Mouse (Mus musculus) hindbrain, embryonic 16.5 days (tissue): Measurements from ENCODE around the gene Zfpm1. TPM values are rescaled to one million over a fixed set of nuclear protein-coding genes. Genes with fewer than 3 reads are reported as not detected.

ENCODE experiments used
- ATAC-seq: fragments of 200-750 bp; cut with Nextera tagmentation; 2 replicates; pipeline ENCODE4 v1.8.0; 2017; ENCODE audit warnings: moderate TSS enrichment, moderate library complexity
- H3K27ac ChIP-seq: fragments of 300-500 bp; sonication (generic); 2 replicates; pipeline ENCODE4 v1.5.1; 2014; ENCODE audit warnings: low read depth, mild to moderate bottlenecking, control low read depth, low read length, moderate library complexity
- H3K27me3 ChIP-seq: fragments of 300-500 bp; sonication (generic); replicated peaks from 2 replicates; pipeline ENCODE4 v1.6.1; 2014; ENCODE audit warnings: low read length; ENCODE audit not compliant: control insufficient read depth, insufficient read depth
- H3K36me3 ChIP-seq: fragments of 300-500 bp; sonication (generic); 2 replicates; pipeline ENCODE4 v1.6.1; 2014; ENCODE audit warnings: mild to moderate bottlenecking, low read length, moderate library complexity, mixed read lengths; ENCODE audit not compliant: control insufficient read depth, insufficient read depth
- H3K4me1 ChIP-seq: fragments of 300-500 bp; sonication (generic); 2 replicates; pipeline ENCODE4 v1.6.1; 2014; ENCODE audit warnings: low read depth, low read length; ENCODE audit not compliant: control insufficient read depth, insufficient read depth
- H3K4me2 ChIP-seq: fragments of 300-500 bp; sonication (generic); 2 replicates; pipeline ENCODE4 v1.6.1; 2014; ENCODE audit warnings: mild to moderate bottlenecking, low read length, control low read depth, moderate library complexity
- H3K4me3 ChIP-seq: fragments of 300-500 bp; sonication (generic); 2 replicates; pipeline ENCODE4 v1.5.1; 2014; ENCODE audit warnings: mild to moderate bottlenecking, low read length, control low read depth, moderate library complexity
- H3K9ac ChIP-seq: fragments of 300-500 bp; sonication (generic); 2 replicates; pipeline ENCODE4 v1.6.1; 2014; ENCODE audit warnings: low read depth, mild to moderate bottlenecking, control low read depth, low read length, moderate library complexity
- H3K9me3 ChIP-seq: fragments of 300-500 bp; sonication (generic); 2 replicates; pipeline ENCODE4 v1.6.1; 2014; ENCODE audit warnings: mild to moderate bottlenecking, low read length, moderate library complexity; ENCODE audit not compliant: control insufficient read depth
- WGBS: fragments of 180-500 bp; shearing (Covaris S2); extraction: QIAGEN DNeasy Blood & Tissue Kit; methylation state at CpG from one replicate; pipeline ENCODE4 v1.1.7; 2014; 5-methylcytosine and 5-hydroxymethylcytosine counted together
- polyA plus RNA-seq: library from polyadenylated mRNA; unstranded; fragments of >200 nt; fragmentation: Nextera tagmentation; extraction: Ambion mirVana; gene quantifications from 2 replicates; pipeline ENCODE4 v1.2.1, GENCODE M21; 2015

Zfpm1 gene
- polyA plus RNA-seq, 1 experiment from 2014 or later = 0.75 TPM

- Histone ChIP-seq H3K9ac (no peak overlapping the region), H3K9me3 (no peaks in the 10 kb centered on the region), H3K4me3 (no peak overlapping the region), H3K4me2 (no peak overlapping the region), H3K36me3 (no peaks in the 10 kb centered on the region), H3K27ac (no peak overlapping the region), H3K4me1 (no peaks in the 10 kb centered on the region; the same call in 1 of the 2 replicates), H3K27me3 (no peaks in the 10 kb centered on the region)
- WGBS = 78% methylated on average over 8 of the region's 8 CpGs
- ATAC-seq = no peak
Measured at GRCm38 (mm10) chr8:122354157-122354556, 72.2 kb downstream of the Zfpm1 start.

DNA sequence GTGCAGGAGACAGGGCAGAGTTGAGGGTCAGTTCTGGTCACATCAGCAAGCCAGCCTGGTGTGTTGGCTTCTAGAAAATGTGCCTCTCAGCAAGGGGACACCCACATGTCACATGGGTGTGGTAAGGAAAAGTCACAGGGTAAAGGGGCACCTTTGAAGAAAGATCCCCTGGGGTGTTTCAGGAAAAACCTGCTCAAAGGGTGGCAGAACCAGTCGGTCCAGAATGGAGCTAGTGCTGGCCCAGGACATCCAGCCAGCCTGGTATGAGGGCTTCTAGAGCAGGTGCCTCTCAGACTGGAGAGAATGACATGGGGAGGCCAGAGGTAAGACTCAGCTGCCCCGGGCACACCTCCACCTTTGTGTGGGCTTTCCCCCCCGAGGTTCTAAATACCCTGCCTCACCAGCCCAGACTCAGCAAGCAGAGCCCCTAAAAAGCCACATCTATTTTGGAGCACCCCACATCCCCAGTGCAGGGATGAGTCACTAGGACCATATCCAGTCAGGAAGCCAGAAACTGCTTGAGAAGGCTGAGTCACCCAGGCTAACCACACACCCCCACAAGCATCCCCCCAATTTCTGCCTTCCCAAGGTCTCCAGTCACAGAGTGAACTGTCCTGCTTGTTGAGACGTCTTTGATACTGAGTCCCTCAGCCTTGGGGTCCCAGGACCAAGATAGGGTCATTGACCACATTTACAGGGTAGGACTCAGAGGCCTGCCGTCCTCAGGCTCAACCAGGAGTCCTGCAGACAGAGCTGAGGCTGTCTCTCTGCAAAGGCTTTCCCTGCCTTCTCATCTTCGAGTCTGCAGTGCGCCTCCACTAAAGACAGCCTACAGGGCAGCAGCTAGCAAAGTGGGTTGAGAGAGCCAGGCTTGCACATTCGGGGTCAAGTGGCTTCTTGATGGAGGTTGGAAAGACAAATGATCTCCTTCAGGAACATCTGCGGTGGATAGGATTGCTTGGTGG is 74.0 kb downstream of the Zfpm1 start:
- no peaks in the 10 kb centered on the region for H3K9me3 ChIP-seq
- H3K4me2 ChIP-seq = no peak overlapping the region
- H3K27ac ChIP-seq = no peak overlapping the region
- no peak overlapping the region for H3K4me3 ChIP-seq
- WGBS = 80% methylated on average over 9 of the region's 9 CpGs
- no peak for ATAC-seq
- no peaks in the 10 kb centered on the region for H3K36me3 ChIP-seq
- H3K27me3 ChIP-seq = no peaks in the 10 kb centered on the region
- no peak overlapping the region for H3K9ac ChIP-seq
- no peaks in the 10 kb centered on the region for H3K4me1 ChIP-seq

- Histone ChIP-seq H3K4me3 (no peak overlapping the region), H3K4me2 (no peak overlapping the region), H3K27me3 (no peaks in the 10 kb centered on the region), H3K27ac (no peak overlapping the region), H3K9ac (no peak overlapping the region), H3K36me3 (no peaks in the 10 kb centered on the region), H3K9me3 (no peaks in the 10 kb centered on the region), H3K4me1 (no peaks in the 10 kb centered on the region)
- ATAC-seq = no peak
- WGBS = 53% methylated on average over 11 of the region's 11 CpGs
Measured at GRCm38 (mm10) chr8:122357202-122357601, 75.3 kb downstream of the Zfpm1 start.

GRCm38 (mm10) chr8:122357641-122358040 is 75.7 kb downstream of the Zfpm1 start:
- Histone ChIP-seq H3K4me3 (no peak overlapping the region), H3K36me3 (no peaks in the 10 kb centered on the region), H3K4me1 (no peaks in the 10 kb centered on the region), H3K27me3 (peaks cover 3% of the 10 kb centered on the region), H3K9ac (no peak overlapping the region), H3K9me3 (no peaks in the 10 kb centered on the region), H3K27ac (no peak overlapping the region), H3K4me2 (no peak overlapping the region)
- WGBS = 63% methylated on average over 5 of the region's 5 CpGs
- ATAC-seq = no peak

DNA sequence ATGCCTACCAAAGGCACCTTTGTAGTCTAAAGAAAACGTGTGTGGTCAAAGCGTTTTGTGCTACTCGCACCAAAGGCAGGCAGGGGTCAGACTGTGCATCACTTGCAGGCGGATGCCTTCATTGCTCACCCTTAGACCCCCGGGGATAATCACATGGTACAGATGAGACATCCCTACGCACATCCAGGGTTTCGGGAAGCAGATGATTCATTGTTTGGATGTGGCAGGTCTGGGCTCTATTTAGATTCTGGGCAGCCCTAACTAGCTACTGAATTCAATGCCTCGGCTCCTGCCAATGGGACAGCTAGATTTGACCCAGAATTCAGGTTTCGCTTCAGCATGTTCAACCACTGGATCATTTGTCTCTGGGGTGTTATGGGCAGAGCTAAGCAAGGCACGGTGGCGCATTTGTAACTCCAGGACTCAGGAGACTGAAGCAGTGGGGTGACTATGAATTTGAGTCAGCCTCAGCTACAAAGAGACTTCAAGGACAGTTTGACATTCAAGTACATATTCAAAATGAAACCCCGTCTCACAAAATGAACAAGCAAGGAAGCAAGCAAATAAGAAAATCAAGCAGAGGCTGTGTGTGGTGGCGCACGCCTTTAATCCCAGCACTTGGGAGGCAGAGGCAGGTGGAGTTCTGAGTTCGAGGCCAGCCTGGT is 77.3 kb downstream of the Zfpm1 start:
- H3K4me1 ChIP-seq = no peaks in the 10 kb centered on the region
- H3K9me3 ChIP-seq = no peaks in the 10 kb centered on the region
- no peak overlapping the region for H3K4me2 ChIP-seq
- H3K27ac ChIP-seq = no peak overlapping the region
- peaks cover 3% of the 10 kb centered on the region for H3K27me3 ChIP-seq
- no peak overlapping the region for H3K9ac ChIP-seq
- no peak overlapping the region for H3K4me3 ChIP-seq
- 72% methylated on average over 15 of the region's 15 CpGs for WGBS
- H3K36me3 ChIP-seq = no peaks in the 10 kb centered on the region
- ATAC-seq = no peak

- Histone ChIP-seq H3K27ac (no peak within 1 kb of the TSS), H3K27me3 (peaks cover 3% of the 10 kb centered on the region), H3K4me3 (no peak within 1 kb of the TSS), H3K4me2 (no peak within 1 kb of the TSS), H3K9ac (no peak within 1 kb of the TSS), H3K4me1 (no peaks in the 10 kb centered on the region), H3K9me3 (no peaks in the 10 kb centered on the region), H3K36me3 (no peaks in the 10 kb centered on the region)
- ATAC-seq = no peak
- WGBS = 77% methylated on average over 7 of the region's 7 CpGs
Measured at GRCm38 (mm10) chr8:122360696-122361416, 78.9 kb downstream of the Zfpm1 start, which contains the start of gene Trhr2. TSS of gene Trhr2 (minus strand) at chr8:122360746.

- Histone ChIP-seq H3K4me1 (no peaks in the 10 kb centered on the region), H3K4me2 (no peak overlapping the region), H3K9ac (no peak overlapping the region; the same call in 1 of the 2 replicates), H3K27ac (no peak overlapping the region), H3K36me3 (no peaks in the 10 kb centered on the region), H3K9me3 (no peaks in the 10 kb centered on the region), H3K27me3 (peaks cover 3% of the 10 kb centered on the region), H3K4me3 (no peak overlapping the region)
- ATAC-seq = no peak
- WGBS = 45% methylated on average over 5 of the region's 5 CpGs
Measured at GRCm38 (mm10) chr8:122362271-122362670, 80.3 kb downstream of the Zfpm1 start.

DNA sequence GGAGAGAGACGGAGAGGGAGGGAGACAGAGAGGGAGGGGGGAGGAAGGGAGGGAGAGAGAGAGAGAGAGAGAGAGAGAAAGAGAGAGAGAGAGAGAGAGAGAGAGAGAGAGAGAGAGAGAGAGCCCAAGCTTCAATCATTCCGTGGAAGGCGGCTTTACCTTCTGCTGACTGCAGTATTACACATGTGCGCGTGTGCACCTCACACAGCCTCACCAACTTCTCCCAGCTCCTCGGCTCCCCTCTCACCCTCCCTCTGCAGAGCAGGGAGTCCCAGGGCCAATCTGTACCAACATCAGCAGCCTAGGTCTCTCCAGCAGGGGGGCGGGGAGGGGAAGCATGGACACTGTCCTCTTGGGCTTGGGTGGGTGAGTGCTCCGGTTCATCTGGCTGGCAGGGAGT is 81.0 kb downstream of the Zfpm1 start:
- H3K4me2 ChIP-seq = no peak overlapping the region
- H3K36me3 ChIP-seq = no peaks in the 10 kb centered on the region
- H3K4me1 ChIP-seq = no peaks in the 10 kb centered on the region
- ATAC-seq = no peak
- peaks cover 3% of the 10 kb centered on the region for H3K27me3 ChIP-seq
- WGBS = 36% methylated on average over 8 of the region's 8 CpGs
- no peak overlapping the region for H3K4me3 ChIP-seq
- no peak overlapping the region for H3K9ac ChIP-seq
- H3K9me3 ChIP-seq = no peaks in the 10 kb centered on the region
- no peak overlapping the region for H3K27ac ChIP-seq

- no peak for ATAC-seq
- no peak overlapping the region for H3K9ac ChIP-seq
- no peaks in the 10 kb centered on the region for H3K9me3 ChIP-seq
- no peaks in the 10 kb centered on the region for H3K27me3 ChIP-seq
- WGBS = 80% methylated on average over 10 of the region's 10 CpGs
- H3K27ac ChIP-seq = no peak overlapping the region
- H3K4me1 ChIP-seq = no peaks in the 10 kb centered on the region
- no peak overlapping the region for H3K4me3 ChIP-seq
- H3K36me3 ChIP-seq = no peaks in the 10 kb centered on the region
- H3K4me2 ChIP-seq = no peak overlapping the region
Measured at GRCm38 (mm10) chr8:122368494-122368893, 86.6 kb downstream of the Zfpm1 start.
